Mouse (Mus musculus): ENCODE measurements at regions not wholly inside any gene's neighbourhood (a gene's known extent, or its start where the extent isn't known, plus 50 kb on each side); places are given as distances from the start of the nearest gene placed in this dataset.
A peak's percentile ranks its signal among the peaks of the same experiment; 100 is the strongest.
"Not testable (repeated sequence)": the region's sequence is repeated elsewhere in the genome, so short reads cannot be mapped to it uniquely, and the experiment has no call there.

- no peak for DNase-seq (ENCODE audit: low read depth, low spot score)
Measured at GRCm38 (mm10) chr10:111637084-111637735, 131.1 kb downstream of the Phlda1 start.

DNA sequence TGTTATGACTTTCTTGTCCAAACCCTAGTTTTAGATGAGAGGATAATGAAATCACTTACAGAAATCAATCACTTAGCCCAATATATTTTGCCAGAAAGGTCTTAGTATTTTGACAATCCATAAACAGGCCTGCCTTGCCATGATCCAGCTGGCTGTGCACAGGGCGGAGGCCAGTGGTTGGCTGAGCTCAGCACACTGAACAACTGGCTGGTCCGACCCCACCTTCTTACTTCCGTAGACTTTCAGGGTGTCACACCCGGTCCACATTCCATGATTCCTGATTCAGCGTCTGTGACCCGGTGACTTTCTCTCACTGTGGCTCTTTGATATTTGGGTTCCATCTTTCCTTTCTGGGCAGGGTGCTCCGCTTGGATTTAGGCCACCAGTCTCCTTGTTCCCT, 133.8 kb downstream of the Phlda1 start:
- no peak for DNase-seq (ENCODE audit: low read depth, low spot score)

- no peak for DNase-seq (ENCODE audit: low read depth, low spot score)
Measured at GRCm38 (mm10) chr10:111642683-111643082, 136.6 kb downstream of the Phlda1 start.

- DNase-seq (ENCODE audit: low read depth, low spot score), result not testable (repeated sequence)
Measured at GRCm38 (mm10) chr10:111653773-111654172, 147.7 kb downstream of the Phlda1 start.

- no peak for DNase-seq (ENCODE audit: low read depth, low spot score)
Measured at GRCm38 (mm10) chr10:111654364-111655226, 148.5 kb downstream of the Phlda1 start.

- no peak for DNase-seq (ENCODE audit: low read depth, low spot score)
Measured at GRCm38 (mm10) chr10:111658828-111659227, 152.7 kb downstream of the Phlda1 start.

GRCm38 (mm10) chr10:111662665-111663064, 156.6 kb downstream of the Phlda1 start:
- no peak for DNase-seq (ENCODE audit: low read depth, low spot score)

GRCm38 (mm10) chr10:111665834-111666233, 159.7 kb downstream of the Phlda1 start:
- DNase-seq (ENCODE audit: low read depth, low spot score), result peak; percentile 35

- no peak for DNase-seq (ENCODE audit: low read depth, low spot score)
Measured at GRCm38 (mm10) chr10:111666963-111667362, 160.9 kb downstream of the Phlda1 start.

DNA sequence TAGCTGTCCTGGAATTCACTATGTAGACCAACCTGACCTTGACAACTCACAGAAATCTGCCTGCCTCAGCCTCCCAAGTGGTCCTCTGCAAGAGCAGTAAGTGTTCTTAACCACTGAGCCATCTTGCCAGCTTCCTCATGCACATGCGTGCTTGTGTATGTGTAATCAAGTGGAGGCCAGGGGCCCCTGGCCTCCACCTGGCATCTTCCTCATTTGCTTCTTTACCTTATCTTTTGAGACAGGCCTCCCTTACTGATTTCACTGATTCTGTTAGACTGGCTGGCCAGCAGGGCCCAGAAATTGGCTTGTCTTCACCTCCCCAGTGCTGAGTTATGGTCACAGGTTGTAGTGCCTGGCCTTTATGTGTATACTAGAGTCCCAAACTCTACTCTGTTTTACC, 162.6 kb downstream of the Phlda1 start:
- DNase-seq (ENCODE audit: low read depth, low spot score), result no peak

- no peak for DNase-seq (ENCODE audit: low read depth, low spot score)
Measured at GRCm38 (mm10) chr10:111669658-111670057, 163.6 kb downstream of the Phlda1 start.

DNA sequence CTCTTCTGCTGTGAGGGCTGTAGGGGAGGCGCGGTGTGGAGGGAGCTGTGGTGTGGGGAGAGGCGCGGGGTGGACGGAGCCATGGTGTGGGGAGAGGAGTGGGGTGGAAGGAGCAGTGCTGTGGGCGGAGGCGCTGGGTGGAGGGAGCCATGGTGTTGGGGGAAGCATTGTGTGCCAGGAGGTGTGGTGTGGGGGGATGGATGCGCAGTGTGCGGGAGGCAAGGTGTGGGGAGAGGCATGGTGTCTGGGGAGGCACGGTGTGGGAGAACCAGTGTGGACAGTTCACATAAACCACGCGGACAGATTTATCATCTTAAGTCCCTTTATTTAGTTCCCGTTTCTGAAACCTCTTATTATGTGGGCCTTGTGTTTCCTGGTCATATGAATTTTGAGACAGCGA, 164.6 kb downstream of the Phlda1 start:
- DNase-seq (ENCODE audit: low read depth, low spot score), result no peak

DNA sequence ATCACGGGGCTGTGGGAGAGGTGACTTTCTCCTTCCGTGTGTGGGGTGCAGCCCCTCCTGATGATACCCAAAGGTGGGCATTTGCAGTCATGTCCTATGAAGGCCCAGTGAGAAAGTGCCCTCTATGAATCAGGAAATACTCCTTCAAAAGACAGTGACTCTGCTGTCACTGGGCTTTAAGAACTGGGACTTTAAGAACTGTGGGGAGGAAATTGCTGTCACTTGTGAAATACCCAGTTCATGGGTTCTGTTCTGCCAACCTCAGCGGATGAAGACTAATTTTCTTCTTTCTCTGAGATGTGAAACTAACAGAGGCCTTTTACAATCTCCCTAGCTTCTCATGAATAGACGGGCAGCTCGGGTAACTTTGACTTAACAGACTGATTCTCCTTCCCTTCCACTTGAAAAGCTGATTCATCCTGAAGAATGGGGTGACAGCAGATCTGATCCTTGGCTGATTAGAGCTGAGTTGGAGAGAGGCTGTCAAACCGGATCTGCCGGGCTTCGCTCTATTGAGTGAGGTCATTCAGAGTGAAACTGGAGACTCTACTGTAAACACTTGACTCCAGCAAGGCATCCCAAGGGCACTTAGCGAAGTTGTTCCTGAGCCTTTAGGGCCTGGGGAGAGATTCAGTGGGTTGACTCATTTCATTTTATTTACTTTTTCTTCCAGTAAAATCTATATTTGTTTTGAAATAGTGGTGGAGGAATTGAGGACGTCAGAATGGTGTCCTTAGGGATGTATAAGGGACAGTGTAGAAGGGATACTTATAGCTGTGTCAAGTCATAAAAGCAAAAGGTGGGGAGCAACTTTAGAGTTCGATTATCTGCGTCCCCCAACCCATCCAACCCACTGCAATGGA, 166.6 kb downstream of the Phlda1 start:
- DNase-seq (ENCODE audit: low read depth, low spot score), result no peak

- DNase-seq (ENCODE audit: low read depth, low spot score), result no peak
Measured at GRCm38 (mm10) chr10:111673317-111673610, 167.2 kb downstream of the Phlda1 start.

DNA sequence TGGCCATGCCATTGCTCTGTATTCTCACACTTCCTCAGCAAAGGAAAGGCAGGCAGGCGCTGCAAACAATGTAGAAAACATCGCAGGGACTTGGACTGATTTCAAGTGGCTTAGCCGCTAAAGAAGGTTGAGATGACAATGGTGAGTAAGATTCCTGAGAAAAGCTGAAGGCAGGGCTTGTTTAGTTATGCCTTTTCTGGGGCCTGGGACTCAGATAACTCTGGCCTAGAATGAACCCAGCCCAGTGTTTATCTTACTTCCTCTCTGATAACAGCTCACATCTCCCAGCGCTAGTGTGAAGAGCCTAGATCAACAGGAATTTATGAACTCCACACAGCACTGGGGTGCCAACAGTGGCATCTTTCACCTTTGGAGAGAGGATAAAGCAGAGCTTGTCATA, 170.2 kb downstream of the Phlda1 start:
- no peak for DNase-seq (ENCODE audit: low read depth, low spot score)

- no peak for DNase-seq (ENCODE audit: low read depth, low spot score)
Measured at GRCm38 (mm10) chr10:111680919-111681318, 174.8 kb downstream of the Phlda1 start.

DNA sequence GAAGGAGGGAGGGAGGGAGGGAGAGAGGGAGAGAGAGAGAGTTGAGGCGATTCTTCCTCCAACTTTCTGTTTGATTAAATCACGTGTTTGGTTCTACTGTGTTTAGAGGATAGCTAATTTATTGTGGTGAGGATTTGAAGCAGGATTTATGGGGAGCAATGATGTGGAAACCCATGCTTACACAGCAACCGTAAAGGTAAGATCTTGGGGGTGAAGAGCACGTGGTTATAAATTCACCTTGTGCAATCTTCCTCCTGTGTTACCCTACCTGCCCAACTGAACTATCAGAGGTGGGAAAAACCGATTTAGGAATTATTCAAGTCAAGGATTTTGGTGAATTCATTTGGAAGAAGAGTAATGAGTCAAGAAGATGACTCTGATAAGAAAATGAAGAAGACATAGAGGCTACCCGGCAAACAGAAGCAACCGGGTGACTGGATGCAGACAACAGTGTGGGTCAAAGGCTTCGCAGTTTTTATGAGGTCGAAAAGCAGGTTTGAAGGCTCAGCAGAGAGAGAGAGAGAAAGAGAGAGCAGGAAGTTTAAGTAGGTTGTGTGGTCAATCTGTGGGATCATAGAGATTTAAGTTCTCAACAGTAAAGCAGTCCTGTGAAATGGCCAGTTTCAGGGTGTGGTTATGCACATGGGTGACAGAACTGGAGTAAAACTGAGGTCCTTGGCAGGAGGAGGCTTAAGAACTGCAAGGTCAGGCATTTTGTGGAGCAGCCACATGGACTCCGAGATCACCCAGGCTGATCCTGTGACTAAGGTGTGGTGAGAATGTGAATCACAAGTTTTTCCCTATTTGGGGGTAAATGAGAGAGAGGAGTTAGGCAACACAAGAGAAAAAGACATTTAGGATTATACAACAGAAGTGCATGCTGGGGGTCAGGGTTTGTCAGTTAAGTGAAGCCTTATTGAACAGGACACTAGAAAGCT, 178.6 kb downstream of the Phlda1 start:
- no peak for DNase-seq (ENCODE audit: low read depth, low spot score)

- no peak for DNase-seq (ENCODE audit: low read depth, low spot score)
Measured at GRCm38 (mm10) chr10:111686585-111686984, 180.5 kb downstream of the Phlda1 start.

GRCm38 (mm10) chr10:111689587-111689986, 183.5 kb downstream of the Phlda1 start:
- DNase-seq (ENCODE audit: low read depth, low spot score), result no peak

DNA sequence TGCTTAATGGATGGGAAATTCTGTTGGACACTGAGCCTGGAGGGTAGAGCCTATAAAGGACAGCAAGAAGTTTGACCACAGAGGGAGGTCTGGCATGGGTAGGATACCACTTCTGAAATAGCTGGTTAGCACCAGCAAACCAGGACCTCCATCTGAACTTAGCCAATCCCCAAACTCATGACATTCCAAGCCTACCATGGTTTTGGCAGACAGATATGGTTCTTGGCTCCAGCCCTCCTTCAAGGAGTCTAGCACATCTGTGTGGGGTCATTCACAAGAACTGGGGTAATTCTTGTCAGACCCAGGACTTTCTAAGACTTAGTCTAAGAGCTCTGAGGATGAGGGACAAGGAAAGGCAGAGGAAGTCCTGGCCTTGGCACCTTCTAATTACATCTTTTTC, 187.7 kb downstream of the Phlda1 start:
- no peak for DNase-seq (ENCODE audit: low read depth, low spot score)
